Comparison of ENCODE assay signal across 8 mouse cellular contexts in genomic region chr6:113377496-113378385, GRCm38 (mm10). TPM values are rescaled to one million over a fixed set of nuclear protein-coding genes. Genes with fewer than 3 reads are reported as not detected.
A peak's percentile ranks its signal among the peaks of the same experiment; 100 is the strongest.
DNase-seq lines count a peak whose midpoint lies in the region; ATAC-seq and TF ChIP-seq lines count a peak whose summit lies in the region.

Gene Tada3 (minus strand): TSS chr6:113377883.
Gene Arpc4 (plus strand): TSS chr6:113378115.

- TF ChIP-seq CTCF in kidney, postnatal 0 days (IDR thresholded peaks at IDR 0.05; ENCODE audit: low read depth) = peak; percentile 35; the same call in 1 of the 2 replicates

- H3K27ac ChIP-seq in heart, embryonic 12.5 days (ENCODE audit: poor library complexity, severe bottlenecking) = peak within 1 kb of the TSS; percentile 94
- peak within 1 kb of the TSS; percentile 95 for H3K27ac ChIP-seq in kidney, postnatal 0 days
- H3K27ac ChIP-seq in liver, embryonic 11.5 days (ENCODE audit: low read depth, low read length) = peak within 1 kb of the TSS; percentile 96
- H3K27ac ChIP-seq in stomach, embryonic 14.5 days (ENCODE audit: low read length) = peak within 1 kb of the TSS; percentile 95

- H3K9me3 ChIP-seq in heart, embryonic 12.5 days (replicated peaks) = no peaks in the 10 kb centered on the region
- no peaks in the 10 kb centered on the region for H3K9me3 ChIP-seq in kidney, postnatal 0 days (replicated peaks; ENCODE audit: low read length)
- no peaks in the 10 kb centered on the region for H3K9me3 ChIP-seq in liver, embryonic 11.5 days (ENCODE audit: control insufficient read depth, low read length)
- no peaks in the 10 kb centered on the region for H3K9me3 ChIP-seq in stomach, embryonic 14.5 days (ENCODE audit: control insufficient read depth, low read depth, low read length)

- no peaks in the 10 kb centered on the region for H3K27me3 ChIP-seq in heart, embryonic 12.5 days (replicated peaks)
- no peaks in the 10 kb centered on the region for H3K27me3 ChIP-seq in kidney, postnatal 0 days (ENCODE audit: insufficient read depth, low read length)
- H3K27me3 ChIP-seq in liver, embryonic 11.5 days (replicated peaks; ENCODE audit: control insufficient read depth, insufficient read depth, low read length) = no peaks in the 10 kb centered on the region
- H3K27me3 ChIP-seq in stomach, embryonic 14.5 days (ENCODE audit: control insufficient read depth, insufficient read depth, low read length) = no peaks in the 10 kb centered on the region

- peaks cover 57% of the 10 kb centered on the region for H3K36me3 ChIP-seq in heart, embryonic 12.5 days
- H3K36me3 ChIP-seq in kidney, postnatal 0 days (ENCODE audit: insufficient read depth, low read length) = peaks cover 40% of the 10 kb centered on the region
- peaks cover 31% of the 10 kb centered on the region for H3K36me3 ChIP-seq in liver, embryonic 11.5 days (ENCODE audit: control insufficient read depth, insufficient read depth, low read length)
- H3K36me3 ChIP-seq in stomach, embryonic 14.5 days (ENCODE audit: control insufficient read depth, insufficient read depth, low read length) = peaks cover 42% of the 10 kb centered on the region

- peak; percentile 87 for ATAC-seq in erythroid progenitor cell, adult 5-6 weeks (replicated peaks; ENCODE audit: low FRiP score, poor library complexity, severe bottlenecking)
- peak; percentile 94 for ATAC-seq in heart, embryonic 12.5 days (ENCODE audit: insufficient number of reproducible peaks, low FRiP score)
- ATAC-seq in kidney, postnatal 0 days (replicated peaks; ENCODE audit: low FRiP score, low read depth) = peak; percentile 95
- ATAC-seq in liver, embryonic 11.5 days (replicated peaks; ENCODE audit: low FRiP score) = peak; percentile 90
- peak; percentile 95 for ATAC-seq in stomach, embryonic 14.5 days (ENCODE audit: insufficient number of reproducible peaks, insufficient read depth, low FRiP score, low read depth)

- peak; percentile 94 for DNase-seq in CD4-positive helper T cell, adult 2 months (ENCODE audit: low read depth, low spot score)
- DNase-seq in brain, embryonic 18.5 days (ENCODE audit: low read depth, low spot score) = peak; percentile 87
- DNase-seq in kidney, postnatal 0 days (ENCODE audit: low spot score) = peak; percentile 99
- DNase-seq in liver, embryonic 11.5 days (ENCODE audit: low spot score) = peak; percentile 92
- peak; percentile 98 for DNase-seq in naive thymus-derived CD4-positive, alpha-beta T cell, adult 2 months (ENCODE audit: low read depth)

- peak within 1 kb of the TSS; percentile 93 for H3K9ac ChIP-seq in heart, embryonic 12.5 days
- H3K9ac ChIP-seq in kidney, postnatal 0 days (ENCODE audit: low read depth, low read length) = peak within 1 kb of the TSS; percentile 86
- H3K9ac ChIP-seq in liver, embryonic 11.5 days (ENCODE audit: low read depth, low read length) = peak within 1 kb of the TSS; percentile 90
- H3K9ac ChIP-seq in stomach, embryonic 14.5 days (replicated peaks; ENCODE audit: low read depth, low read length) = peak within 1 kb of the TSS; percentile 94

- peaks cover 21% of the 10 kb centered on the region for H3K4me1 ChIP-seq in heart, embryonic 12.5 days (replicated peaks)
- peaks cover 4% of the 10 kb centered on the region for H3K4me1 ChIP-seq in kidney, postnatal 0 days (replicated peaks; ENCODE audit: insufficient read depth, low read length)
- H3K4me1 ChIP-seq in liver, embryonic 11.5 days (replicated peaks; ENCODE audit: control insufficient read depth, insufficient read depth, low read length) = peaks cover 34% of the 10 kb centered on the region
- H3K4me1 ChIP-seq in stomach, embryonic 14.5 days (ENCODE audit: control insufficient read depth, insufficient read depth, low read length) = peaks cover 7% of the 10 kb centered on the region; the same call in 1 of the 2 replicates

- H3K4me3 ChIP-seq in heart, embryonic 12.5 days = peak within 1 kb of the TSS; percentile 91
- peak within 1 kb of the TSS; percentile 72 for H3K4me3 ChIP-seq in kidney, postnatal 0 days (replicated peaks; ENCODE audit: low read depth, low read length)
- peak within 1 kb of the TSS; percentile 78 for H3K4me3 ChIP-seq in liver, embryonic 11.5 days (ENCODE audit: low read depth, low read length)
- peak within 1 kb of the TSS; percentile 90 for H3K4me3 ChIP-seq in stomach, embryonic 14.5 days (ENCODE audit: low read depth, low read length)

- peak within 1 kb of the TSS; percentile 88 for H3K4me2 ChIP-seq in heart, embryonic 12.5 days
- peak within 1 kb of the TSS; percentile 52 for H3K4me2 ChIP-seq in kidney, postnatal 0 days (ENCODE audit: low read length)
- H3K4me2 ChIP-seq in liver, embryonic 11.5 days = peak within 1 kb of the TSS; percentile 79
- H3K4me2 ChIP-seq in stomach, embryonic 14.5 days (replicated peaks; ENCODE audit: low read depth, low read length) = peak within 1 kb of the TSS; percentile 90

- WGBS in heart, embryonic 12.5 days = under 1% methylated on average over 61 of the region's 61 CpGs
- under 1% methylated on average over 60 of the region's 61 CpGs for WGBS in kidney, postnatal 0 days
- under 1% methylated on average over 61 of the region's 61 CpGs for WGBS in liver, embryonic 11.5 days
- under 1% methylated on average over 61 of the region's 61 CpGs for WGBS in stomach, embryonic 14.5 days

RNA-seq across cellular contexts. Expression of gene Tada3, which starts in this region (rescaled TPM):
- 1.7 and 6.8 TPM in 2 replicates for total RNA-seq in erythroid progenitor cell, adult 5-6 weeks (2015; ENCODE audit: low replicate concordance)
- 9.9 and 10.9 TPM in 2 replicates for total RNA-seq in erythroid progenitor cell, adult 5-6 weeks (2017; ENCODE audit: low replicate concordance)
- 40.1 and 42.2 TPM in 2 replicates for polyA plus RNA-seq in heart, embryonic 12.5 days (2016; fragmentation: Nextera tagmentation; extraction: Ambion mirVana)
- polyA plus RNA-seq in kidney, postnatal 0 days (2015; fragmentation: Nextera tagmentation; extraction: Ambion mirVana) = 37.9 and 39.9 TPM in 2 replicates
- polyA plus RNA-seq in liver, embryonic 11.5 days (2014; fragmentation: Nextera tagmentation; extraction: Ambion mirVana) = 43.8 and 49.7 TPM in 2 replicates
- polyA plus RNA-seq in stomach, embryonic 14.5 days (2014; fragmentation: Nextera tagmentation; extraction: Ambion mirVana) = 52.6 and 54.8 TPM in 2 replicates

RNA-seq across cellular contexts. Expression of gene Arpc4, which starts in this region (rescaled TPM):
- 45.3 and 71.7 TPM in 2 replicates for total RNA-seq in erythroid progenitor cell, adult 5-6 weeks (2015; ENCODE audit: low replicate concordance)
- 33.7 and 71.5 TPM in 2 replicates for total RNA-seq in erythroid progenitor cell, adult 5-6 weeks (2017; ENCODE audit: low replicate concordance)
- polyA plus RNA-seq in heart, embryonic 12.5 days (2016; fragmentation: Nextera tagmentation; extraction: Ambion mirVana) = 274 and 285 TPM in 2 replicates
- polyA plus RNA-seq in kidney, postnatal 0 days (2015; fragmentation: Nextera tagmentation; extraction: Ambion mirVana) = 375 and 420 TPM in 2 replicates
- polyA plus RNA-seq in liver, embryonic 11.5 days (2014; fragmentation: Nextera tagmentation; extraction: Ambion mirVana) = 239 and 241 TPM in 2 replicates
- 222 and 230 TPM in 2 replicates for polyA plus RNA-seq in stomach, embryonic 14.5 days (2014; fragmentation: Nextera tagmentation; extraction: Ambion mirVana)

Comparison
In these comparisons a context has a peak if more than half of its experiments do, and no peak if none do; other contexts are left out.
1. Peak in every context shown above with its lines: DNase-seq, ATAC-seq, H3K4me3 ChIP-seq and H3K27ac ChIP-seq.